Mouse (Mus musculus): Measurements from ENCODE around the gene Sp8.

Sp8 gene

DNA sequence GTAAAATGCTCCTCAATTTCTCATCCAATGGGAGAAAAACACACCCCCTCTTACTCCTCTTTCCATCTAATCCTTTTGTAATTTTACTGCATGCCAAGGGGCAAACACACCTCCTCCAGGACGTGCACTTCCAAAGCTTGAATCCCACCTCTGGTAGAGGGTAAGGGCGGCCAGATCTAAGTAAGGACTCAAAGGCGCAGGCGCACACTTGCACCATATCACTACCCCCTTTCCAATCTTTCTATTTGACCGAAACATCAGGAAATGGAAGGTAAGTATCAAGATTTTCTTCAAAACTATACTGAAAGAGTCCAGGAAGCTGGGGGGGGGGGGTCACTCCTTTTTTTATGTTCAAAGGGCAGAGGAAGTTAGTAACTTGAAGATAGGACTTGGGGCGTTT, at the start of gene Sp8:
TSS of gene Sp8 (plus strand) at position 109 of the 400 bp plus-strand sequence.
- no peak for DNase-seq (ENCODE audit: low spot score in 2 of 2)

- no peak for DNase-seq (ENCODE audit: low spot score in 2 of 2)
Measured at GRCm38 (mm10) chr12:118811328-118811961, 34.7 kb upstream of the Sp8 start.

GRCm38 (mm10) chr12:118814561-118814960, 31.6 kb upstream of the Sp8 start:
- DNase-seq (ENCODE audit: low spot score in 2 of 2) = no peak

- no peak for DNase-seq (ENCODE audit: low spot score in 2 of 2)
Measured at GRCm38 (mm10) chr12:118816156-118816555, 30.0 kb upstream of the Sp8 start.

GRCm38 (mm10) chr12:118829881-118830280, 16.2 kb upstream of the Sp8 start:
- DNase-seq (ENCODE audit: low spot score in 2 of 2) = no peak

- no peak for DNase-seq (ENCODE audit: low spot score in 2 of 2)
Measured at GRCm38 (mm10) chr12:118836411-118837341, 9.5 kb upstream of the Sp8 start.

- DNase-seq (ENCODE audit: low spot score in 2 of 2) = no peak
Measured at GRCm38 (mm10) chr12:118837361-118837760, 8.8 kb upstream of the Sp8 start.

- DNase-seq (ENCODE audit: low spot score in 2 of 2) = no peak
Measured at GRCm38 (mm10) chr12:118838260-118838659, 7.9 kb upstream of the Sp8 start.

DNA sequence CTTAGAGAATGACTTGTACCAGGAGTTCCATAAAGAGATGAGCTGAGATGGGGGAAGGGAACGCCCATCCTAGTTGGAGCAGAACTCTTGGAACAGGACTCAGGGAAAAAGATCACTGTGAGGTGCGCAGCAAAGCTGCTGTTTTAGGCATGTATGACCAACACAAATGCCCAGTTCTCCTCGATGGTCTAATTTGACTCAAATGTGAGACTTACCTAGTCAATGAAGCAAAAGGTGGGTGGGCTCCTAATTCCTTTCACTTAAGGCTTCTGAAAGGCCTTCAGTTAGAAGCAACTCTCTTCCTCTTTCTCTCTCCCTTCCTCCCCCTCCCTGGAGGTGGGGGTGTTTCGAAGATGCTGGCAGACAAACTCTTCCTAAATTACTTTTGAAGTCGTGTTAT, 6.7 kb upstream of the Sp8 start:
- no peak for DNase-seq (ENCODE audit: low spot score in 2 of 2)

DNA sequence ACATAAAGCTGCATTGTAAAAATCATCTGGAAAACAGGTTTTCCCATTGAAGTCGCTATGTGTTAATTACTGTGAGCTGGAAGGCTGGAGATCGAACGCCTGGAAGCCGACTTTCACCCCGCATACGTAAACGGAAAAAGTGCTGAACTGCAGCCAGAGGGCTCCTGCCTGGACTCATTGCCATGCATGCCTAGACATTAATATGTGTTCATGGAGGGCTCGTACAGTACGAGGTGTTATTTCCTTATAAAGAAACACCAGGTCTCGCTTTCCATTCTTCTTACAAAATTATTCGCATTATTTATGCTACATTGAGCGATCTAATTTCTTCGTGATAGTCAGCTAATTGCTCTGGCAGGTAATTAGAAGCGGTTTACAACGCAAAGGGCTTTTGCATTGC, 5.8 kb upstream of the Sp8 start:
- no peak for DNase-seq (ENCODE audit: low spot score in 2 of 2)

DNA sequence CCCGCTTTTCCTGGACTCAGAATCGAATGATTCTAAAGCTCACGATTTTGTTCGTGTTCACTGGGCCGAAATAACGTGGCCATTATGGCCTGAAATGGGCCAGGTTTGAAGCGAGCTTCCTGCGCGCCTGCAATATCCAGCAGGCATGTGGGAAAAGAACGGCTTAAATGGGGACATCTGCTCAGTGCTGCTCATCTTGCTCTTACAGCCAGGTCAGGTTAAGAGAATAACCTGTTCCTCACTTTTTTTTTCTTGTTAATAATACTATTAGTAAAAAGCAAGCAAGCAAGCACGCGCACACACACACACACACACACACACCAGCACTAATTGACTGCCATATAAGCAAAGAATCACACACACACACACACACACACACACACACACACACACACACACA, 5.3 kb upstream of the Sp8 start:
- DNase-seq (ENCODE audit: low spot score in 2 of 2) = no peak

GRCm38 (mm10) chr12:118841381-118841922, 4.7 kb upstream of the Sp8 start:
- no peak for DNase-seq (ENCODE audit: low spot score in 2 of 2)

DNA sequence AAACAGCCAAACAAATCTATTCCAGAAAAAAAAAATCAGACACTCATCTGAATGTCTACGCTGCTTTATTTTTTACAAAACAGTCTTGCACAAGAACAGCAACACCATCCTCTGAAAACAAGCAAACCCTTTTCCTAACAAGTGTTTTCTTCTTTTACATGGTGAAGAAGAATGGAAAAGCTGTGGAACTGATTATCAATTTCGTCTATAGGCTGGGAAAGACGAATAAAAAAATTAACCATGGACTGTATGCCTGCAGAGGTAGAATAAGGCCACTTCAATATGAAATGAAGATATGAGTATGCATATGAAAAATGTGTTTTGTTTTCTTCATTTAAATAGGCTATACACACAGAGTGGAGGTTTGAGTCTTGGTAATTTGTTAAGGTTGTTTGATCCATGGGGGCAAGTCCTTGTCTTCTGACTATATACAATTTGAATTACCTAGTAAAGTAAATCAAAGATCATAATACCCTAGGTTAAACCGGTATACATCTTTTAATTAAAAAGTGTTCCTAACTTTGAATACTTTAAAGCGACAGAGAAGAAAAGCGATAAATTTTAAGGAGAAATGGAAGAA, 4.1 kb upstream of the Sp8 start:
- DNase-seq (ENCODE audit: low spot score in 2 of 2) = no peak

DNA sequence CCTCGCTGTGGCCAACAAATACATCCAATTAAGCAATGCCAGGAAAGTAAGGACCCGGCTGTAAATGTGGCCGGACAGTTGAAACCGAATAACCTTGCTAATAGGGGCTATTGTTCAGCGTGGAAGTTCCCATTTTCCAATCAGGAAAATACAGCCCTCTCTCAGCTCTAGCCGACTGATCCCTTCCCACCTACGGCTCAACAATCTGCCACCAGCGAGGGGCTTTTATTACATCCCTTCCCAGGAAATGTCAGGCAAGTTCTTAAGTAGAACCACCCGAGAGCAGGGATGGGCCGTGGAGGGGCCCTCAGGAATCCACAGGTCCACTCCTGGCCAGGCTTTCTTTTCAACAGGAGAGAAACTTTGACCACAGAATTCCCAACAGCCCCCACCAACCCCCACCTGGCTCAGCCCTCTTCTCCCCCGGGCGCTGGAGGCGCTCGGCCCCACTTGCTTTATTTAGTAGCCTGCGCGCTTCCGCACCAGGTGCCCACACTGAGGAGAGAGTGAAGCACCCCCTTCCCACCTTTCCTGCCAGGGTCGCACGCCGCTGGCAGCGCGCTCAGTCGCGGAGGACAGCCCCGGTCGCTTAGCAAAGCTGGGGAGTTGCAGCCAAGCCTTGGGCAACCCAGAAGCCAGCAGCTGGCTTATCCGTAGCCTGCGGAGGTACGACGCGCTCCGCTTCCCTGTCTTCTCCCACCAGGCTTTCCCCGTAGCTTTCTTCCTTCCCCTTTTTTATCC, 3.3 kb upstream of the Sp8 start:
- no peak for DNase-seq (ENCODE audit: low spot score in 2 of 2)

DNA sequence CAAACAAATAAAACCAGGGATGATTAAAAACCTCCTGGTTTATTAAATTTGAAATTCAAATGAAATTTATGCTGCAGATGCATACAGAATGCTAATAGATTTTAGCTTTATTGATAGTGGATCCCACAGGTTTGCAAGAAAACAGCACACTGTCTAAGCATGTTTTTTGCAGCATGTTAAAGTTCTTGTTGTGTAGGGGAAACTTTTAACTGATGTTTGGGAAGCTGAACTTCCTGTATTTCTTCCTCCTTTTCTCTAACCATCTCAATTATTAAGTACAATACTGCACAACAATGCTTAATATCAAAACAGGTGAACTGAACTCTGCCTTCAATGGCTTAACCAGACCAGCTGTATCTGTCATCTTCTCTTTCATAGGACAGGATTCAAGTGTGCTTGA, 2.0 kb upstream of the Sp8 start:
- DNase-seq (ENCODE audit: low spot score in 2 of 2) = no peak

- DNase-seq (ENCODE audit: low spot score in 2 of 2) = no peak
Measured at GRCm38 (mm10) chr12:118844841-118845240, 1.3 kb upstream of the Sp8 start.

DNA sequence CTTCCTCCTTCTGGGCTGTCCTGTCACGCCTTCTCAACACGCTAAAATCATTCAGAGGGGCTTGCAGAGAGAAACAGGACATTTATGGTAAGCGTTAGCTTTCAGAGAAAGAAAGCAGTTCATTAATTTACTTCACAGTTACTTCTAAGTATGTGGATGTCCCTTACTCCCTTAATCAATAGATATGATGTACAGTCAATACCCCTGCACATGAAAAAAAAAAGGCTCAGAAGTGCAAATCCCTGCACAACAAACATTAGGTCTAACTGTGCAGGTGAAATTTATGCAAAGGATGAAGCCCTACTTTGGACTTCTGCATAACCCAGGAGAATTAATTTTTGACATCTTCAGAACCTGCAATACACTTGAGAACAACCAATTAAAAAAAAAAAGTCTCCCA, 778 bp upstream of the Sp8 start:
- DNase-seq (ENCODE audit: low spot score in 2 of 2) = no peak

DNA sequence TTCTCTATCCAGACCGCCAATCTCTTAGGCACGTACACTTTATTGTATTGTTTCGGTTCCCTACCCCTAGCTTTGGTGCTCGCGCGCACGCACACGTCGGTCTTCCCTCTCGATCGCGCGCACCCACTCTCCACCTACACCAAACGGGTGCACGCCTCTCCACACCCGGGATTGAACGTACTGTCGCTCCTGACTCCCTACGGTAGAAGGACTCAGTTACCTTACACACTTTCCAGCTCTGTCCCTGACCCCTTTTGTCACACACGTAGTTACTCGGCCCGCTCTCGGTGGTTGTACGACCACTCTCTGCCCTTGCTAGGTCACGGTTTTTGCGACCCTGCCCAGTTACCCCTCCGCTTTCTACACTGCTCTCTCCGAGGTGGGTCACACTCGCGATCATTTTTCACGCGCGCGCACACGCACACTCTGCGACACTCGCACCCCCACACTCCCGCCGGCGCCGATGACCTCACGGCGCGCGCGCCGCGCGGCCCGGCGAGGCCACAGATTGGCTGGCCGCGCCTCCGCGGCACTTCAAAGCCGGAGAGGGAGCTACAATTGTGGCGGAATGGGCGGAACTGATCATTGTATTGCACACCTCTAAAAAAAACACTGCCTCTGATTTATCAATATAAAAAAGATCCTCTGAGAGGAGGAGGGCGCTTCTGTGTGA, 656 bp downstream of the Sp8 start:
- DNase-seq (ENCODE audit: low spot score in 2 of 2) = peak in 1 of 2 experiments; percentile 34

- DNase-seq (ENCODE audit: low spot score in 2 of 2) = no peak
Measured at GRCm38 (mm10) chr12:118847381-118847780, 1.3 kb downstream of the Sp8 start.

DNA sequence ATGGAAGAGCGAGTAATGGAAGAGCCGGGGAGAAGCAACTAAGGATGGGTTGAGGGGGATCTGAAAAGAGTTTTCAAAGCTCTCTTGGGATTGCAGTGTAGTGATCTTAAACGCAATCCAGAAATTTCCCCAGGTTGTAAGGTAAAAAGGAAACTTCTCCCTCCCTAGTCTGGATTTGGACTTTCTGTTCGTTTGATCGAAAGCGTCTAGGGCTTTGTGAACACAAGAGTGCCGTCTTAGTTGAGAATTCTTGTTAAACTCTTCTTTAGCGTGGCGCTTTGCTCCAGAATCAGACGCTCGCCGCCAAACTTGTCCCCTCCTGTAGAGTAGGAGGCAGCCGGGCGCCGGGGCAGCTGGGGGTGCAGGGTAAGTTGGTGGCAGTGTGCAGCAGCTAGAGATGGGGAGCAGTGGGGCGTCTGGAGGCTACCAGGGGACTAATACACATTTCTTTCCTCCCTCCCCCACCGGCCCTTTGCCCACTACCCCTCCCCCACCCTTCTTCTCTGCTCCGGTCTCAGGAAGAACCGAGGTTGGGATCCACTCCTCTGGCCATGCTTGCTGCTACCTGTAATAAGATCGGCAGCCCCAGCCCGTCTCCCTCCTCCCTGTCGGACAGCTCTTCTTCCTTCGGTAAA, 1.8 kb downstream of the Sp8 start:
- no peak for DNase-seq (ENCODE audit: low spot score in 2 of 2)
